Comparison of ENCODE assay signal across 12 mouse cellular contexts in the genomic region with DNA sequence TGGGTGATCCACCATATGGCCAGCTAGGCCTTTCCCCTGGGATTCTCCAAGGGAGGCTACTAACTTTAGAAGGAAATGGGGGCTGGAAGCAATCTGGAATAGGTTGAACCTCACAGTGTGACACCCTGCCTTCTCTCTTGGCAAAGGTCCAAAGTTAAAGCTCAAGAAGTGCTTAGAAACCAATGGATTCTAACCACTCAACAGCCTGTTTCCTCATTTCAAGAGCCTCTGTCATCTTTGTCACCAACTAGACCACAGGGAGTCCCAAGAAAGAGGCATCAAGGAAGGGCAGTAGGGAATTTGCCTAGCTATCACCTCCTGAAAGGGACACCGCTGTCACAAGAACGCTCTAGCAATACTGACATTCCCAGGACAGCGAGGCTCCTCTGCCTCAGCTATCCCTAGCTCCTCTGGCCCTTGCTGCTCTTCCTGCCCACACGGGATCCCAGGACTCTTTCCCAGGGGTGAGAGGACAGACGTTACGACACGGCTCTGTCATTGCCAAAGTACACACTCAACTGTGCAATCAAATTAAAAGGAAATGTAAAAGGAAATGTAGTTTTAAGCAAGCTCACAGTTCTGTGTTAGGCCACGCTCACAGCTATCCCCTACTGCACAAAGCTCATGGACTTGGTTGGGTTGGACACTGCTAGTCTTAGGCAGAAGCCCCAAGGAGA.
DNase-seq lines count a peak whose midpoint lies in the region; ATAC-seq and TF ChIP-seq lines count a peak whose summit lies in the region.
"Had no signal": no experiment of that assay in that cellular context is flagged by ENCODE, and none has a peak within 500 bp of the region (broad histone marks: within the 10 kb centered on the region; RNA-seq: fewer than 3 reads in every experiment).

No protein-coding gene starts in this region.

- no peak overlapping the region for H3K4me2 ChIP-seq in liver, postnatal 0 days (ENCODE audit: low read depth, low read length)
- no peak overlapping the region for H3K4me2 ChIP-seq in stomach, embryonic 15.5 days
- H3K4me2 ChIP-seq: heart, embryonic 12.5 days had no signal

- H3K4me3 ChIP-seq in liver, postnatal 0 days (ENCODE audit: low read depth, low read length) = no peak overlapping the region
- H3K4me3 ChIP-seq in stomach, embryonic 15.5 days (replicated peaks) = no peak overlapping the region
- H3K4me3 ChIP-seq: heart, embryonic 12.5 days had no signal

- intact Hi-C loops in heart, postnatal 36 days (cut with DNase I) = no loop called here

- 37% methylated on average over 8 of the region's 8 CpGs for WGBS in liver, postnatal 0 days (ENCODE audit: insufficient replicate concordance)
- WGBS in stomach, embryonic 15.5 days = 75% methylated on average over 8 of the region's 8 CpGs

- DNase-seq in heart, adult 11 months = peak; percentile 89
- no peak for DNase-seq in heart, postnatal 36 days
- peak; percentile 62 for DNase-seq in liver, postnatal 0 days
- DNase-seq: cerebellum, adult 9-10 months; thymus, adult 18-20 months had no signal

- peak; percentile 26 to 35; a peak in 1 of 4 replicates for ATAC-seq in hematopoietic stem cell, adult 5-6 weeks (replicated peaks in 1 of 2; ENCODE audit: insufficient read depth in 1 of 2, low FRiP score in 2 of 2, low TSS enrichment in 1 of 2, low read depth in 1 of 2, poor library complexity in 2 of 2, severe bottlenecking in 2 of 2)
- peak; percentile 62 for ATAC-seq in liver, postnatal 0 days
- no peak for ATAC-seq in stomach, embryonic 15.5 days (ENCODE audit: insufficient read depth, low FRiP score, low read depth)
- ATAC-seq in inflammation-experienced regulatory T-cells, adult 6 months = no peak
- no peak for ATAC-seq in frontal cortex, adult (ENCODE audit: low TSS enrichment)
- ATAC-seq in cerebellum, adult (ENCODE audit: insufficient number of reproducible peaks, low FRiP score, low TSS enrichment) = no peak
- ATAC-seq: hindbrain, postnatal 0 days had no signal

- H3K9me3 ChIP-seq in liver, postnatal 0 days (ENCODE audit: low read length) = no peaks in the 10 kb centered on the region
- peaks cover 3% of the 10 kb centered on the region; the same call in 1 of the 2 replicates for H3K9me3 ChIP-seq in stomach, embryonic 15.5 days

- H3K4me1 ChIP-seq in liver, postnatal 0 days (ENCODE audit: insufficient read depth) = peaks cover 40% of the 10 kb centered on the region
- H3K4me1 ChIP-seq in stomach, embryonic 15.5 days = peaks cover 14% of the 10 kb centered on the region

- no peaks in the 10 kb centered on the region for H3K36me3 ChIP-seq in liver, postnatal 0 days (replicated peaks; ENCODE audit: insufficient read depth, low read length)
- H3K36me3 ChIP-seq in stomach, embryonic 15.5 days = no peaks in the 10 kb centered on the region
- H3K36me3 ChIP-seq: heart, embryonic 12.5 days had no signal

- TF ChIP-seq CTCF in liver, postnatal 0 days (IDR thresholded peaks at IDR 0.05; ENCODE audit: low read depth) = no peak

- no peaks in the 10 kb centered on the region for H3K27me3 ChIP-seq in liver, postnatal 0 days (ENCODE audit: insufficient read depth, low read length)
- no peaks in the 10 kb centered on the region for H3K27me3 ChIP-seq in stomach, embryonic 15.5 days (replicated peaks)

- TF ChIP-seq EP300 in liver, postnatal 0 days (IDR thresholded peaks at IDR 0.05; ENCODE audit: low read depth) = no peak; the same call in 1 of the 2 replicates

- no peak overlapping the region for H3K9ac ChIP-seq in liver, postnatal 0 days (replicated peaks)
- H3K9ac ChIP-seq in stomach, embryonic 15.5 days = no peak overlapping the region
- H3K9ac ChIP-seq: heart, embryonic 12.5 days had no signal

- peak overlapping the region; percentile 62 for H3K27ac ChIP-seq in liver, postnatal 0 days (ENCODE audit: low read depth)
- H3K27ac ChIP-seq in stomach, embryonic 15.5 days = peak overlapping the region; percentile 70; the same call in 1 of the 2 replicates
- H3K27ac ChIP-seq: hindbrain, postnatal 0 days had no signal

Comparison
In these comparisons a context has a peak if more than half of its experiments do, and no peak if none do; other contexts are left out.
1. DNase-seq: peak in heart, adult 11 months (single experiment) and liver, postnatal 0 days (single experiment); none in heart, postnatal 36 days (0 of 2).
2. ATAC-seq: peak in hematopoietic stem cell, adult 5-6 weeks (2 of 2) and liver, postnatal 0 days (single experiment); none in stomach, embryonic 15.5 days (single experiment), inflammation-experienced regulatory T-cells, adult 6 months (single experiment), frontal cortex, adult (single experiment) and cerebellum, adult (single experiment).